Mouse (Mus musculus) kidney, embryonic 16.5 days (tissue): Measurements from ENCODE around the gene Erich6. TPM values are rescaled to one million over a fixed set of nuclear protein-coding genes. Genes with fewer than 3 reads are reported as not detected.

Experiments
- ATAC-seq: fragments of 200-750 bp; cut with Nextera tagmentation; 2 replicates; pipeline ENCODE4 v1.8.0; 2017; ENCODE audit warnings: moderate TSS enrichment; ENCODE audit not compliant: low FRiP score, low TSS enrichment
- H3K27ac ChIP-seq: fragments of 300-500 bp; sonication (generic); 2 replicates; pipeline ENCODE4 v1.5.1; 2014; ENCODE audit warnings: low read length
- H3K27me3 ChIP-seq: fragments of 300-500 bp; sonication (generic); 2 replicates; pipeline ENCODE4 v1.6.1; 2014; ENCODE audit warnings: low read length, control low read depth, mixed read lengths; ENCODE audit not compliant: insufficient read depth
- H3K36me3 ChIP-seq: fragments of 300-500 bp; sonication (generic); 2 replicates; pipeline ENCODE4 v1.6.1; 2014; ENCODE audit warnings: low read length, control low read depth, mixed read lengths; ENCODE audit not compliant: insufficient read depth
- H3K4me1 ChIP-seq: fragments of 300-500 bp; sonication (generic); 2 replicates; pipeline ENCODE4 v1.6.1; 2014; ENCODE audit warnings: low read length, control low read depth, mixed read lengths; ENCODE audit not compliant: insufficient read depth
- H3K4me2 ChIP-seq: fragments of 300-500 bp; sonication (generic); replicated peaks from 2 replicates; pipeline ENCODE4 v1.6.1; 2014; ENCODE audit warnings: low read depth, low read length
- H3K4me3 ChIP-seq: fragments of 300-500 bp; sonication (generic); 2 replicates; pipeline ENCODE4 v1.5.1; 2014; ENCODE audit warnings: mild to moderate bottlenecking, low read length
- H3K9ac ChIP-seq: fragments of 300-500 bp; sonication (generic); replicated peaks from 2 replicates; pipeline ENCODE4 v1.6.1; 2014; ENCODE audit warnings: low read length
- H3K9me3 ChIP-seq: fragments of 300-500 bp; sonication (generic); 2 replicates; pipeline ENCODE4 v1.6.1; 2016; ENCODE audit warnings: low read length, control low read depth
- WGBS: fragments of 180-500 bp; shearing (Covaris S2); extraction: QIAGEN DNeasy Blood & Tissue Kit; methylation state at CpG from one replicate; pipeline ENCODE4 v1.1.7; 2014; 5-methylcytosine and 5-hydroxymethylcytosine counted together
- polyA plus RNA-seq: library from polyadenylated mRNA; unstranded; fragments of >200 nt; fragmentation: Nextera tagmentation; extraction: Ambion mirVana; gene quantifications from 2 replicates; pipeline ENCODE4 v1.2.1, GENCODE M21; 2015

The Erich6 gene
- polyA plus RNA-seq, result not detected in 2 replicates

DNA sequence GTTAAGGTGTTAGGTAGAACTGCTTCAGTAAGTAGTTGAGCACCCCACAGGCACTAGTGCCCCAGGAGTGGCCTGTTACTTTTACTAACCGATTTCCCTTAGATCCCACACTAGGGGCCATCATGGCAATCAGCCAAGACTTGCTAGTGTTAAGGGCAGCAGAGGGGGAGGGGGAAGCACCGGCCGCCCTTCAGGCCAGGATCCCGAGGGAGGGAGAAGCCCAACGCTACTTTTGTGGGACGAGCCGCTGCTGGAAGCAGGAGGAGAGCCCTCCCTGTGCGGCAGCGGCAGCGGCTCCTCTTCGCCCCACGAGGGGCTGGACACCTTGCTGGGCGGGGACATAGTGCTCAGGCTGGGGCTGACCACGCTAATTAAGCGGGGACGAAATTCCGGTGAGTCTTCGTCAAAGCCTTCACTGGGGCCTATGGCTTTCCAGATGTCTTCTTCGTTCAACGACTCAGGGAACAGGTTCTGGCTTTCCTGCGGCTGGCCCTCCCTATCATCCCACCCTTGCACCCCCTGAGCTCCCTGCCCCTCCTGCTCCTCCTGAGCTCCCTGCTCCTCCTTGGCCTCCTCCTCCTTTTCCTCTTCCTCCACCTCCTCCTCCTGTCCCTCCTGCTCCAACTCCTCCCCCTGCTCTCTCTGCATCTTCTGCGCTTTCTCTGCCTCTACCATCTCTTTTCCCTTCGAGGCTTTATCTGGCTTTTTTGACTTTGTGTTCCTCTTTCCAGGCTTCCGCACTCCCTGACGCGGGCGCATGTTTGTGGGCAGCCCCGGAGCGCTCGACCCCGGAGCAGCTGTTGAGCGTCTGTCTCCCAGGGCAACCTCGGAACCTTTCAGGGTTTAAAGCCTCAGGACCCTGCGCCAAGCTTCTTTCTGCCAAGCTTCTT is at the start of gene Erich6:
TSS of gene Erich6 (minus strand) at position 802 of the 890 bp plus-strand sequence.
- peak; percentile 94 for ATAC-seq
- Histone ChIP-seq H3K27me3 (no peaks in the 10 kb centered on the region), H3K4me2 (peak within 1 kb of the TSS; percentile 91), H3K27ac (peak within 1 kb of the TSS; percentile 31; the same call in 1 of the 2 replicates), H3K36me3 (no peaks in the 10 kb centered on the region), H3K9me3 (no peaks in the 10 kb centered on the region), H3K9ac (peak within 1 kb of the TSS; percentile 69), H3K4me1 (peaks cover 6% of the 10 kb centered on the region), H3K4me3 (peak within 1 kb of the TSS; percentile 60)
- WGBS, result under 1% methylated on average over 34 of the region's 34 CpGs

DNA sequence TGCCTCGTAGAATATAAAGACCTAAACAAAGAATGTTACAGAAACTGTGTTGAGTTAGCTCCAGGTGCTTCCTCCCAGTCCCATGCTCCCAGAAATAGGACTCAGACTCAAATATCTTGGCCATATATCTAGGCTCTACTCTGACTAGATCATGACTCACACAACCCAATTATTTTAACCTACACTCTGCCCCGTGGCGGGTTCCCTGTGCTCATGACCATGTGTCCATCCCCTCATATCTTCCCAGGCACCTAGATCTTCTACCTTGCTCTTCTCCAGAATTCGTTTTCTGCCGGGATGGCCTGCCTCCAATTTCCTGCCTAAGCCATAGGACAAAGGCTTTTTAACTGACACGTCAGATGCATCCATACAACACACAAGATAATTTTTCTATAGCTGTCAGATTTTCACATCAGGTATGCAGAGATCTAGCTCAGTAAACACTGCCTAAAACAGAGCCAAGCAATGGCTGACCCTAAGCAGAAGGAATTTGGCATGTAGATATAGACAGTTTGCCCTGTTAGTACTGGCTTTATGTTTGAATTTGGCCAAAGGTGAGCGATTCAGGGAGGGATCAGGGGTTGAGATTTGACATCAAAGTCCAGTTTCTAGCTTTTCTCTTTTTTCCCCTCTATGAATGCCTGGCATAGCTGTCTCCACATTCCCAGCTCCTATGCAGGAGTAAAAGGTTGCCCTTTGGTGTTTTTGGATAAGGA is 49.4 kb upstream of the Erich6 start:
- WGBS, result 86% methylated on average over 7 of the region's 7 CpGs
- Histone ChIP-seq H3K4me2 (no peak overlapping the region), H3K27me3 (no peaks in the 10 kb centered on the region), H3K9ac (no peak overlapping the region), H3K27ac (no peak overlapping the region), H3K4me1 (peaks cover 12% of the 10 kb centered on the region; the same call in 1 of the 2 replicates), H3K4me3 (no peak overlapping the region), H3K36me3 (no peaks in the 10 kb centered on the region), H3K9me3 (no peaks in the 10 kb centered on the region)
- no peak for ATAC-seq

DNA sequence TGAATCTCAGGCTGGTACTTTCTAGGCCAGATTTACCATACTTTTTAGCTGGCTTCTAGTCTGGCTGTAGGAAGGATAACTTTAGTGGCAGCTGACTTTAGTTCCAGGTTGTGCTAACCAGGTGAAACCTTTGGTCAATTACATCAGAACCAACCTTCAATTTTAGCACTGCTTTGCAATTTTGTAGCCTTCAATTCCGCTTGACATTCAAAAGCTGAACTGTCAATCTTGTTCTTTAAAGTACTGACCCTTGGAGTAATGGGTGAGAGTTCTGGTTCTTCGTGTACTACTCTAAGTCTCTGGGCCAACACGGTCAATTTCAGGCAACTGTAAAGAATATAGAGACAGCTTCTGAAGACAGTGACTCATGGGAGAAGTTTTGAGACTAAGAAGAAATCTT is 48.4 kb upstream of the Erich6 start:
- no peak for ATAC-seq
- no peak overlapping the region for H3K27ac ChIP-seq
- no peaks in the 10 kb centered on the region for H3K27me3 ChIP-seq
- H3K36me3 ChIP-seq, result no peaks in the 10 kb centered on the region
- H3K4me2 ChIP-seq, result no peak overlapping the region
- 92% methylated on average over 3 of the region's 3 CpGs for WGBS
- H3K4me1 ChIP-seq, result peaks cover 19% of the 10 kb centered on the region
- no peak overlapping the region for H3K4me3 ChIP-seq
- H3K9me3 ChIP-seq, result no peaks in the 10 kb centered on the region
- H3K9ac ChIP-seq, result no peak overlapping the region

- no peak overlapping the region for H3K27ac ChIP-seq
- H3K4me2 ChIP-seq, result no peak overlapping the region
- ATAC-seq, result no peak
- H3K27me3 ChIP-seq, result no peaks in the 10 kb centered on the region
- no peak overlapping the region for H3K4me3 ChIP-seq
- H3K4me1 ChIP-seq, result peaks cover 29% of the 10 kb centered on the region
- 85% methylated on average over 7 of the region's 7 CpGs for WGBS
- H3K36me3 ChIP-seq, result no peaks in the 10 kb centered on the region
- H3K9me3 ChIP-seq, result no peaks in the 10 kb centered on the region
- H3K9ac ChIP-seq, result no peak overlapping the region
Measured at GRCm38 (mm10) chr3:58683346-58683745, 46.3 kb upstream of the Erich6 start.

DNA sequence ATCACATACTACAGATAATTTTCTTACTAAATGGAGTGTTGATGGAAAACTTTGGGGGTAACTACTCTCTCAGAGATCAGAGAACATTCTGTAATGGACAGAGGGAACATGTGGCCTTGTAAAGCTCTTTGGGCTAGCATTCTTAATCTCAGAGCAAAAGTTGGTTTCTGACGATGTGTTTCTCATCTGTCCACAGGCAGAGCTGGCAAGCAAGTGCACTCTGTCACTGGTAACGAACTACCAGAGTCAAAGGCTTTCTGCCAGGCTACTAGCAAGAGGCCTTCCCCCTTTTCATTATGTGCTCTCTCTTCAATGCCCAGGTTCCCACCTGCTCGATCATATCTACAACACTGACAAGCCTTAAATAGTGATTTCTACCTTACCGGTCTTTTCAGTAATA is 45.3 kb upstream of the Erich6 start:
- WGBS, result 72% methylated on average over 4 of the region's 4 CpGs
- Histone ChIP-seq H3K9me3 (no peaks in the 10 kb centered on the region), H3K27me3 (no peaks in the 10 kb centered on the region), H3K4me1 (peaks cover 38% of the 10 kb centered on the region), H3K9ac (no peak overlapping the region), H3K36me3 (no peaks in the 10 kb centered on the region), H3K27ac (0 out of 2 replicates have a peak overlapping the region, but pooled peaks have one; percentile 13), H3K4me3 (no peak overlapping the region), H3K4me2 (no peak overlapping the region)
- no peak for ATAC-seq

DNA sequence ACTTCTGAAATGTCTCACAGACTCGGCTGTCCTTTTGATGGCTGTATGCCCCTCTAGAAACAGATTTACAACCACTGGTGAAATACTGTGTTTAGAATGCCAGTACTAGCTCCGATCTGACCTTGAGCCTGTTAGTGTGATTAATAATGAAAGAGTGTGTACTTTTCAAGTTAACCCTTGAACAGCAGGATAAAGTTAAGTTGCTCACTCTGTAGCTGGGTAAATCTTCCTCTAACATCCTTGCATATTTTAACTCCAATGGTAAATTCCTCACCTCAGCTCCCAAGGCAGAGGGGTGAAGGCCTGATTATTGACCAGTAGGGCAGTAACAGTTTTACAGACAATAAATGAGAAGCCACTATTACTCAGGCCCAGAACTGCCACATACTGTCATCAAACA is 44.8 kb upstream of the Erich6 start:
- no peaks in the 10 kb centered on the region for H3K9me3 ChIP-seq

DNA sequence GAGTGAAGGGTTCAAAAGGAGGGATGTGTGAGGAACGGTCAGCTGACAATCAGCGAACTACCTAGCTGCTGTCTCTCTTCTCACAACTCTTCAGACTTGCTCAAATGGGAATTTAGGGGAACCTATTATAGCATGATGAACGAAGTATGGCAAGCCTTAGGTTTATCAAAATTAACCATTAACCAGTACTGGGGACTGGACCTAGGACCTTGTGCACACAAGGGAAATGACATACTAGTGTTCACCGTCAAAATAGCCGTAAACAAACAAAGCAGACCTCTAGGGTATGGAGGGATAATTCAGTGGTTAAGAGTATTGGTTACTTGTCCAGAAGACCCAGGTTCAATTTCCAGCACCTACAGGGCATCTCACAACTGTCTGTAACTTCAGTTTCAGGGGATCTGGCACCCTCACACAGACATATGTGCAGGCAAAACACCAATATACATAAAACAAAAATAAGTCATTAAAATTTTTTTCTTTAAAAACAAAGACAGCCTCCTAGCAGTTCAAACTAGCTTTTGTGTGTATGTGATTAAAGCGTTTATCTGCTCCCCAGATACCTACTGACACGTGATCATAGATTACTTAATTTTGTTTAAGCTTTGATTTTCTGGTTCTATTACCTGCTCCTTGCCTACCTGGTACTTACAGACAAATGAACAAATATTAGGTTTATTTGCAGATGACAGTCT is 44.1 kb upstream of the Erich6 start:
- H3K27ac ChIP-seq, result peak overlapping the region; percentile 44; the same call in 1 of the 2 replicates
- peak; percentile 52; the same call in 1 of the 2 replicates for ATAC-seq
- 63% methylated on average over 7 of the region's 7 CpGs for WGBS

More for the DNA sequence above, 44.8 kb upstream of the Erich6 start:
- Histone ChIP-seq H3K27ac (no peak overlapping the region), H3K9ac (no peak overlapping the region), H3K4me3 (no peak overlapping the region), H3K4me2 (no peak overlapping the region), H3K27me3 (no peaks in the 10 kb centered on the region), H3K36me3 (no peaks in the 10 kb centered on the region), H3K4me1 (peaks cover 43% of the 10 kb centered on the region)
- WGBS, result 17% methylated on average over 2 of the region's 2 CpGs
- no peak for ATAC-seq

DNA sequence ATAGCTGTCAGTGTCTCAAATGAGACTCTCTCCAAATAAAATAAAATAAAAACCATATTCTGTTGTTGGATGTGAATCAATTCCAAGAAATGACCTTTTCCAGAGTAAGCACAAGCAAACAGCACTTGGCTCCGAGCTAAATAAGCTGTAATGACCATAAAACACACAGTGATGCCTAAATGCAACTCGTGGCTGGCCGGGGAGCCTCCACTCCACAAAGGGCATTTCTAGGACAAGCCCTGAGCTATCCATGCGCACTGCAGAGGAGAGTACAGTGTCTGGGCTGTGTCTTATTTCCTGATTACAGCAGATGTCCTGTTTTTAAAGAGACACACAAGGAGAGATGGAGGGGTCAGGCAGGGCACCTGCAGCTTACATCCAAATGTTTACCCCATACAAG is 43.0 kb upstream of the Erich6 start:
- peaks cover 43% of the 10 kb centered on the region for H3K4me1 ChIP-seq
- ATAC-seq, result no peak
- H3K9me3 ChIP-seq, result no peaks in the 10 kb centered on the region
- no peak overlapping the region for H3K4me3 ChIP-seq
- WGBS, result 23% methylated on average over 4 of the region's 4 CpGs
- peaks cover 6% of the 10 kb centered on the region; the same call in 1 of the 2 replicates for H3K36me3 ChIP-seq
- no peak overlapping the region for H3K4me2 ChIP-seq
- H3K27ac ChIP-seq, result no peak overlapping the region
- no peaks in the 10 kb centered on the region for H3K27me3 ChIP-seq
- H3K9ac ChIP-seq, result no peak overlapping the region

More for the DNA sequence above, 44.1 kb upstream of the Erich6 start:
- Histone ChIP-seq H3K4me3 (no peak overlapping the region), H3K27me3 (no peaks in the 10 kb centered on the region), H3K9ac (no peak overlapping the region), H3K4me1 (peaks cover 43% of the 10 kb centered on the region), H3K9me3 (no peaks in the 10 kb centered on the region), H3K4me2 (0 out of 2 replicates have a peak overlapping the region, but pooled peaks have one; percentile 1), H3K36me3 (peaks cover under 1% of the 10 kb centered on the region; the same call in 1 of the 2 replicates)

DNA sequence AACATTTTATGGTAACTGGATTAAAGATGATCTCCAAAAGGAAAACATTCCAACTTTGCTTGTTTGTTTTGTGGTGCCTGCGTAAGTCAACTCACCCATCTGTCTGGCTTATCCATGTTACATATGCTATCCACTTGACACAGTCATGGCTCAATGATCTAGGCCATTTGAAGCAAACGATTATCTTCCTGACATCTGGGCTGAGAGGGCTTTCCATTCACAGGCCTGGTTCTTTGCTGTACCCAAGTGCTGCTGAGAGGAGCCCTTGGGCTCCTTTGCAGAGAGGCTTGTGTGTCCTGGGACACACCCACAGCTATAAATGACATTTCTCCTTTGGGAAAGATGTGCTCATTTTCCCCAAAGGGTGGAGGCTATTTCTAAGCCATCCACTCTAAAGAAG is 41.9 kb upstream of the Erich6 start:
- no peak overlapping the region for H3K4me2 ChIP-seq

More for the DNA sequence above, 41.9 kb upstream of the Erich6 start:
- H3K4me1 ChIP-seq, result peaks cover 43% of the 10 kb centered on the region
- peaks cover 6% of the 10 kb centered on the region; the same call in 1 of the 2 replicates for H3K36me3 ChIP-seq
- no peak overlapping the region for H3K27ac ChIP-seq
- ATAC-seq, result no peak
- no peaks in the 10 kb centered on the region for H3K9me3 ChIP-seq
- 43% methylated on average over 2 of the region's 2 CpGs for WGBS
- no peaks in the 10 kb centered on the region for H3K27me3 ChIP-seq
- no peak overlapping the region for H3K4me3 ChIP-seq
- H3K9ac ChIP-seq, result no peak overlapping the region
